Mouse (Mus musculus) stomach, embryonic 15.5 days (tissue): ENCODE results near the gene Cpn1. TPM values are rescaled to one million over a fixed set of nuclear protein-coding genes. Genes with fewer than 3 reads are reported as not detected.
A peak's percentile ranks its signal among the peaks of the same experiment; 100 is the strongest.

Source experiments
- ATAC-seq: fragments of 200-750 bp; cut with Nextera tagmentation; 2 replicates; pipeline ENCODE4 v1.8.0; 2017; ENCODE audit warnings: low read depth, moderate number of reproducible peaks, moderate TSS enrichment; ENCODE audit not compliant: insufficient read depth, low FRiP score
- H3K27ac ChIP-seq: fragments of 300-500 bp; sonication (generic); 2 replicates; pipeline ENCODE4 v1.5.1; 2015; ENCODE audit warnings: mild to moderate bottlenecking, inconsistent platforms
- H3K27me3 ChIP-seq: fragments of 300-500 bp; sonication (generic); replicated peaks from 2 replicates; pipeline ENCODE4 v1.6.1; 2015; ENCODE audit warnings: inconsistent platforms
- H3K36me3 ChIP-seq: fragments of 300-500 bp; sonication (generic); 2 replicates; pipeline ENCODE4 v1.6.1; 2015; ENCODE audit warnings: inconsistent platforms
- H3K4me1 ChIP-seq: fragments of 300-500 bp; sonication (generic); 2 replicates; pipeline ENCODE4 v1.6.1; 2015; ENCODE audit warnings: inconsistent platforms
- H3K4me2 ChIP-seq: fragments of 300-500 bp; sonication (generic); 2 replicates; pipeline ENCODE4 v1.6.1; 2015; ENCODE audit warnings: mild to moderate bottlenecking, inconsistent platforms
- H3K4me3 ChIP-seq: fragments of 300-500 bp; sonication (generic); replicated peaks from 2 replicates; pipeline ENCODE4 v1.5.1; 2015; ENCODE audit warnings: inconsistent platforms
- H3K9ac ChIP-seq: fragments of 300-500 bp; sonication (generic); 2 replicates; pipeline ENCODE4 v1.6.1; 2015; ENCODE audit warnings: inconsistent platforms
- H3K9me3 ChIP-seq: fragments of 300-500 bp; sonication (generic); 2 replicates; pipeline ENCODE4 v1.6.1; 2016; ENCODE audit warnings: inconsistent platforms
- WGBS: fragments of 180-500 bp; shearing (Covaris S2); methylation state at CpG from one replicate; pipeline ENCODE4 v1.1.7; 2015; 5-methylcytosine and 5-hydroxymethylcytosine counted together
- polyA plus RNA-seq: library from polyadenylated mRNA; unstranded; fragments of >200 nt; fragmentation: Nextera tagmentation; extraction: Ambion mirVana; gene quantifications from 2 replicates; pipeline ENCODE4 v1.2.1, GENCODE M21; 2015

Cpn1 gene
- polyA plus RNA-seq, 1 experiment from 2014 or later = 52.6 TPM

DNA sequence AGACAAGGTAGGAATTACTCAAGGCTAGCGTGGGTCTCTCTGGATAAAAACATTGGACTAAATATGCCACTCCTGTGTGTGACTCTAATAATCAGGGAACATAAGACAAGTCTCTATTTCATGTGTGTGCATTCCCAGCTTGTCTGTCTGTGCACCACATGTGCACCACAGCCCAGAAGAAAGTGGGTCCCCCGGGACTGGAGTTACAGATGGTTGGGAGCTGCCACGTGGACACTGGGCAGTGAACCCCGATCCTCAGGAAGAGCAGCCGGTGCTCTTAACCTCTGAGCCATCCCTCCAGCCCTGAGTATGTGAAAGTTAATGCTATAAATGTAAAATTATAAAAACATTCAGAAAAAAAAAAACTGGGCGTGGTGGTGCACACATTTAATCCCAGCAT lies 68.6 kb downstream of the Cpn1 start:
- Histone ChIP-seq H3K9ac (no peak overlapping the region), H3K4me3 (no peak overlapping the region), H3K27me3 (no peaks in the 10 kb centered on the region), H3K4me2 (no peak overlapping the region), H3K36me3 (no peaks in the 10 kb centered on the region), H3K9me3 (no peaks in the 10 kb centered on the region), H3K4me1 (peaks cover 22% of the 10 kb centered on the region; the same call in 1 of the 2 replicates), H3K27ac (no peak overlapping the region)
- ATAC-seq = no peak
- 77% methylated on average over 6 of the region's 6 CpGs for WGBS

- no peaks in the 10 kb centered on the region for H3K27me3 ChIP-seq
- peaks cover 24% of the 10 kb centered on the region; the same call in 1 of the 2 replicates for H3K4me1 ChIP-seq
- H3K4me2 ChIP-seq = peak overlapping the region; percentile 35
- H3K36me3 ChIP-seq = no peaks in the 10 kb centered on the region
- H3K27ac ChIP-seq = no peak overlapping the region; the same call in 1 of the 2 replicates
- no peak overlapping the region for H3K9ac ChIP-seq
- H3K4me3 ChIP-seq = no peak overlapping the region
- WGBS = 67% methylated on average over 2 of the region's 2 CpGs
- H3K9me3 ChIP-seq = no peaks in the 10 kb centered on the region
- ATAC-seq = no peak
These were observed 69.0 kb downstream of the Cpn1 start for GRCm38 (mm10) chr19:43917406-43917691.

DNA sequence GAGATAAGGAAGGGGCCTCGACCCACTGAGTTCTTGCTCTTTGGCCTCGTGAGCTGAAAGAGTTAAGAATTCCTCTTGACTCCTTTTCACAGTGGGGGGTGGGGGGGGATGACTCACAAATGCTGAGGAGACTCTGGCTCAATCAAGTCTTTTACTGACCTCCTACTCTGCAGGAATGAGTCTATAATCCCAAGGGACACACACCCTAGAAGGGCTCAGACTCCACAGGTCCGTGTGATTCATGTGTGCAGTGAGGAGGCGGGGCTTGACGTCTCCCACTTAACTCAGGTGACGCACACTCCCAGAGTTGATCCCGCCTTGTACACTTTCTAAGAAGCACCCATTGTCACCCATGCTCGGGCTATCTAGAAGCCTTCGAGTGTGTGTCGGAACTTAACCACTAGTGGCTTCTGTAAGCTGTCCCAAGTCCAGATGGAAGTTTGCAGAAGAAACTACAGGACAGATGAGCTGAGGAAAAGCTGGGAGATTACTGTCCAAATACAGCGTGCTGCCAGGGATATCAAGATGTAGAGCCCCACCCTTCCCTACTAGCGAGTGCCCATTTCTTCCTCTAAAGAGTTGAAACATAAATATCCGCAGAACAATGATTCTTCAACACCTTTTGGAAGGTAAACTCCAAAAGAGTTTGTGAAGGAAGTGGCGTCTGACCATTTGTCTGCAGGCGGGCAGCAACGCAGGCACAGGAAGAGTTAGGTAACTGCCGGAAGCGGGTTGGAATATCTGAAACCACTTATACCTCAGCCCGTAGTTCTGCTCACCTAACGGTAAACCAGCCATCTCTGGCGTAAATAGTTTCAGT lies 69.6 kb downstream of the Cpn1 start:
- H3K4me2 ChIP-seq = peak overlapping the region; percentile 35
- no peaks in the 10 kb centered on the region for H3K27me3 ChIP-seq
- peak; percentile 88 for ATAC-seq
- peaks cover 24% of the 10 kb centered on the region; the same call in 1 of the 2 replicates for H3K4me1 ChIP-seq
- no peak overlapping the region for H3K9ac ChIP-seq
- H3K36me3 ChIP-seq = no peaks in the 10 kb centered on the region
- no peaks in the 10 kb centered on the region for H3K9me3 ChIP-seq
- 46% methylated on average over 21 of the region's 21 CpGs for WGBS
- no peak overlapping the region; the same call in 1 of the 2 replicates for H3K4me3 ChIP-seq
- peak overlapping the region; percentile 71 for H3K27ac ChIP-seq

GRCm38 (mm10) chr19:43915431-43915830 lies 70.9 kb downstream of the Cpn1 start:
- H3K27ac ChIP-seq = no peak overlapping the region
- 57% methylated on average over 9 of the region's 9 CpGs for WGBS
- no peak overlapping the region for H3K9ac ChIP-seq

GRCm38 (mm10) chr19:43914986-43915385 lies 71.4 kb downstream of the Cpn1 start:
- no peak overlapping the region for H3K4me2 ChIP-seq
- H3K9me3 ChIP-seq = no peaks in the 10 kb centered on the region
- no peak for ATAC-seq
- H3K9ac ChIP-seq = no peak overlapping the region
- no peaks in the 10 kb centered on the region for H3K27me3 ChIP-seq
- H3K27ac ChIP-seq = no peak overlapping the region
- H3K4me1 ChIP-seq = peaks cover 17% of the 10 kb centered on the region; the same call in 1 of the 2 replicates
- 0 out of 2 replicates have a peak, but pooled peaks cover 6% of the 10 kb centered on the region for H3K36me3 ChIP-seq
- WGBS = 84% methylated on average over 9 of the region's 9 CpGs
- no peak overlapping the region for H3K4me3 ChIP-seq

More at GRCm38 (mm10) chr19:43915431-43915830, 70.9 kb downstream of the Cpn1 start:
- H3K4me1 ChIP-seq = peaks cover 20% of the 10 kb centered on the region; the same call in 1 of the 2 replicates
- ATAC-seq = no peak
- H3K36me3 ChIP-seq = 0 out of 2 replicates have a peak, but pooled peaks cover 6% of the 10 kb centered on the region
- H3K4me3 ChIP-seq = no peak overlapping the region
- no peaks in the 10 kb centered on the region for H3K9me3 ChIP-seq
- no peaks in the 10 kb centered on the region for H3K27me3 ChIP-seq
- no peak overlapping the region for H3K4me2 ChIP-seq

DNA sequence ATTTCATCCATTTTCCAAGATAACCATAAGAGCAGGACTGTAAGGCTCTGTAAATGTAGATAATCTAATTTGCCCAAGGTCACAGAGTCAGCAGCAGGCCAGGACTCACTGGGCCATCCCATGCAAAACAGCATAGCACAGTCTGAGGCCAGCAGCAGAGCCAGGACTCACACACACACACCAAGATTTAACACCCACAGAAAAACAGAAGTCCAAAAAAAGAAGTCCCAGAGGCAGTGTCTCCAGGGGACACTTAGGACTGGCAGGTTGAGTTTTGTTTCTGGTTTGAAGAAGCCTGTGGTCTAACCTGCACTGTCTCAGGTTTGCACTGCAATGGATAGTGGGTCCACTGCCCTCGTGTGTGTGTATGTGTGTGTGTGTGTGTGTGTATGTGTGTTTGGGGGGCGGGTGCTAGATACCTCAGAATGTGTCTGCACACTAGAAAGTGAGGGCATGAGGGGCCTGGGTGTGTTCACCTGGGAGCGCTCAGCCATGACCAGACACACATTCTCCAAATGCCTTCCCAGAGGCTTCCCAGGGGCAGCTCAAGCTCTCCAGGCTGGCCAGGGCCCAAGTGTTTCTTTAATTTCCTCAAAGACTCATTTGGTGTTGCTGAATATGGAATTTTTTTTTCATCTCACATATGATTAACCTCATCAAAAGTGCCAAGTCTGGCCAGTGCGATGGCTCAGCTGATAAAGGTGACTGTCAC lies 73.4 kb downstream of the Cpn1 start:
- Histone ChIP-seq H3K36me3 (0 out of 2 replicates have a peak, but pooled peaks cover 11% of the 10 kb centered on the region), H3K4me3 (no peak overlapping the region), H3K27me3 (no peaks in the 10 kb centered on the region), H3K4me1 (peaks cover 17% of the 10 kb centered on the region; the same call in 1 of the 2 replicates), H3K27ac (no peak overlapping the region), H3K4me2 (no peak overlapping the region), H3K9me3 (no peaks in the 10 kb centered on the region), H3K9ac (no peak overlapping the region)
- ATAC-seq = no peak
- WGBS = 67% methylated on average over 4 of the region's 4 CpGs

DNA sequence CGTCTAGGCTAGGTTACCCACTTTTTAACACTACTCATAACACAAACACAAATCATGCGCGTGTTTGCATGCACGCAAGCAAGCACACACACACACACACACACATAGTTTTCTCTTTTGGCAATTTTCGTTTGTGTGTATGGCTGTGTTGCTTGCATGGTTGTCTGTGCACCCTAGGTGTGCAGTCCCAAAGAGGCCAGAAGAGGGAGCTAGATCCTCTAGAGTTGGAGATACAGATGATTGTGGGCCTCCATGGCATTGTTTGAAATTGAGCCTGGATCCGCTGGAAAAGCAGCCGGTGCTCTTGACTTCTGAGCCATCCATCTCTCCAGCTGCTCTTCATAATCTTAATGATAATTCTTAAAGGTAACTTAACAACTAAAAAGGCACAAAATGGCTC lies 79.9 kb downstream of the Cpn1 start:
- 88% methylated on average over 7 of the region's 7 CpGs for WGBS
- no peak overlapping the region for H3K4me2 ChIP-seq
- no peak overlapping the region for H3K9ac ChIP-seq
- H3K4me3 ChIP-seq = no peak overlapping the region
- 0 out of 2 replicates have a peak, but pooled peaks cover 2% of the 10 kb centered on the region for H3K4me1 ChIP-seq
- no peak overlapping the region for H3K27ac ChIP-seq
- no peak for ATAC-seq
- peaks cover 18% of the 10 kb centered on the region; the same call in 1 of the 2 replicates for H3K36me3 ChIP-seq
- H3K9me3 ChIP-seq = no peaks in the 10 kb centered on the region
- H3K27me3 ChIP-seq = no peaks in the 10 kb centered on the region

Other genes starting within 250 kb of the Cpn1 start
- gene Cutc, start 233.6 kb downstream of the Cpn1 start, polyA plus RNA-seq = 18.3 and 18.7 TPM in 2 replicates
- 10.1 and 13.3 TPM in 2 replicates for gene Cox15, start 233.6 kb downstream of the Cpn1 start, polyA plus RNA-seq
- gene Abcc2, start 204.4 kb downstream of the Cpn1 start, polyA plus RNA-seq = 2.0 and 5.4 TPM in 2 replicates
- gene Dnmbp, start 46.4 kb downstream of the Cpn1 start, polyA plus RNA-seq = 29.9 and 31.7 TPM in 2 replicates
- 2.2 and 3.4 TPM in 2 replicates for gene Cyp2c23, start 42.7 kb upstream of the Cpn1 start, polyA plus RNA-seq
- 40.8 and 46.0 TPM in 2 replicates for gene Erlin1, start 83.2 kb upstream of the Cpn1 start, polyA plus RNA-seq
- gene Chuk, start 120.9 kb upstream of the Cpn1 start, polyA plus RNA-seq = 37.1 and 39.9 TPM in 2 replicates
- gene Cwf19l1, start 149.3 kb upstream of the Cpn1 start, polyA plus RNA-seq = 28.6 and 29.7 TPM in 2 replicates
- 82.1 and 86.9 TPM in 2 replicates for gene Bloc1s2, start 159.9 kb upstream of the Cpn1 start, polyA plus RNA-seq
- not detected in 2 replicates for gene Pkd2l1, start 205.9 kb upstream of the Cpn1 start, polyA plus RNA-seq
- gene Scd3, start 216.7 kb upstream of the Cpn1 start, polyA plus RNA-seq = 0.28 and 0.59 TPM in 2 replicates